ENCODE assay signal across 25 mouse cellular contexts in genomic region chr14:123966531-123966930, GRCm38 (mm10).
DNase-seq lines count a peak whose midpoint lies in the region; ATAC-seq and TF ChIP-seq lines count a peak whose summit lies in the region.
"Had no signal": no experiment of that assay in that cellular context is flagged by ENCODE, and none has a peak within 500 bp of the region (broad histone marks: within the 10 kb centered on the region; RNA-seq: fewer than 3 reads in every experiment).

No protein-coding gene starts in this region.

- no peak overlapping the region for H3K4me3 ChIP-seq in embryonic facial prominence, embryonic 14.5 days (ENCODE audit: low read depth, low read length)
- H3K4me3 ChIP-seq in embryonic facial prominence, embryonic 10.5 days, result no peak overlapping the region
- H3K4me3 ChIP-seq in midbrain, postnatal 0 days (ENCODE audit: low read depth, low read length), result no peak overlapping the region
- H3K4me3 ChIP-seq in midbrain, embryonic 13.5 days (replicated peaks), result no peak overlapping the region
- H3K4me3 ChIP-seq in heart, adult 2 months, result no peak overlapping the region
- H3K4me3 ChIP-seq: heart, embryonic 12.5 days; layer of hippocampus, adult 2 months; limb, embryonic 12.5 days; midbrain, embryonic 10.5 days; neural tube, embryonic 15.5 days had no signal

- no peak for TF ChIP-seq POLR2A in heart, adult 2 months (IDR thresholded peaks at IDR 0.05; ENCODE audit: insufficient read depth, low read depth, low read length)

- H3K9ac ChIP-seq in embryonic facial prominence, embryonic 14.5 days (ENCODE audit: low read depth, low read length), result no peak overlapping the region
- no peak overlapping the region for H3K9ac ChIP-seq in midbrain, postnatal 0 days (replicated peaks; ENCODE audit: low read length, poor library complexity, severe bottlenecking)
- no peak overlapping the region for H3K9ac ChIP-seq in midbrain, embryonic 13.5 days (replicated peaks)
- no peak overlapping the region for H3K9ac ChIP-seq in heart, adult 2 months (ENCODE audit: low read depth, low read length)
- H3K9ac ChIP-seq: heart, embryonic 12.5 days; limb, embryonic 12.5 days; liver, postnatal 0 days; neural tube, embryonic 15.5 days had no signal

- no peak overlapping the region for H3K4me2 ChIP-seq in embryonic facial prominence, embryonic 14.5 days (ENCODE audit: low read depth, low read length)
- no peak overlapping the region for H3K4me2 ChIP-seq in midbrain, postnatal 0 days (ENCODE audit: low read depth, low read length, poor library complexity, severe bottlenecking)
- no peak overlapping the region for H3K4me2 ChIP-seq in midbrain, embryonic 13.5 days (replicated peaks)
- H3K4me2 ChIP-seq: heart, embryonic 12.5 days; limb, embryonic 12.5 days; liver, embryonic 11.5 days; neural tube, embryonic 15.5 days had no signal

- TF ChIP-seq CTCF in midbrain, postnatal 0 days (IDR thresholded peaks at IDR 0.05), result no peak
- no peak for TF ChIP-seq CTCF in heart, adult 2 months (IDR thresholded peaks at IDR 0.05)

- peak; percentile 13 for DNase-seq in embryonic facial prominence, embryonic 14.5 days (ENCODE audit: low spot score)
- no peak for DNase-seq in embryonic facial prominence, embryonic 10.5 days (ENCODE audit: low spot score)
- DNase-seq in midbrain, postnatal 0 days (ENCODE audit: low spot score), result peak; percentile 30
- DNase-seq in cerebellum, adult 8-10 months, result peak; percentile 39
- peak; percentile 47 to 60 for DNase-seq in cerebellum, postnatal 36 days
- DNase-seq in gastrocnemius, adult 8-10 months (ENCODE audit: low spot score in 2 of 2), result no peak
- DNase-seq in heart, adult 2 months, result no peak
- DNase-seq: adrenal gland, postnatal 25 days; gastrocnemius, postnatal 10 days; heart, adult 11 months; heart, postnatal 10 days; kidney, adult 8-10 months; kidney, postnatal 10 days; liver, postnatal 0 days had no signal

- TF ChIP-seq EP300 in heart, adult 2 months (IDR thresholded peaks at IDR 0.05; ENCODE audit: insufficient read depth, low read depth, low read length), result no peak

- no peak overlapping the region for H3K27ac ChIP-seq in embryonic facial prominence, embryonic 14.5 days (replicated peaks; ENCODE audit: low read depth, low read length)
- no peak overlapping the region for H3K27ac ChIP-seq in embryonic facial prominence, embryonic 10.5 days (replicated peaks)
- no peak overlapping the region for H3K27ac ChIP-seq in midbrain, postnatal 0 days (ENCODE audit: low read depth, low read length)
- H3K27ac ChIP-seq in midbrain, embryonic 13.5 days, result no peak overlapping the region
- H3K27ac ChIP-seq in heart, adult 2 months, result no peak overlapping the region
- H3K27ac ChIP-seq: layer of hippocampus, adult 2 months; limb, embryonic 12.5 days; macrophage; midbrain, embryonic 10.5 days; neural tube, embryonic 15.5 days had no signal

- intact Hi-C loops in heart, adult 2 months (cut with DNase I), result no loop called here

- ATAC-seq in embryonic facial prominence, embryonic 14.5 days (ENCODE audit: low read depth), result peak; percentile 44; the same call in 1 of the 2 replicates
- no peak for ATAC-seq in midbrain, postnatal 0 days (ENCODE audit: low FRiP score)
- no peak for ATAC-seq in midbrain, embryonic 13.5 days
- ATAC-seq: CD4-positive, CD25-positive, alpha-beta regulatory T cell, adult 4 months; inflammation-experienced regulatory T-cells, adult 6 months; liver, postnatal 0 days; lung, postnatal 0 days had no signal

- H3K9me3 ChIP-seq in embryonic facial prominence, embryonic 14.5 days (ENCODE audit: control insufficient read depth, low read length), result no peaks in the 10 kb centered on the region
- no peaks in the 10 kb centered on the region for H3K9me3 ChIP-seq in embryonic facial prominence, embryonic 10.5 days
- no peaks in the 10 kb centered on the region for H3K9me3 ChIP-seq in midbrain, postnatal 0 days (ENCODE audit: low read length)
- H3K9me3 ChIP-seq in midbrain, embryonic 13.5 days, result no peaks in the 10 kb centered on the region
- H3K9me3 ChIP-seq: heart, embryonic 12.5 days; limb, embryonic 12.5 days; midbrain, embryonic 10.5 days; neural tube, embryonic 15.5 days had no signal

- H3K79me2 ChIP-seq in heart, adult 2 months (replicated peaks; ENCODE audit: control insufficient read depth, insufficient read depth, low read length), result no peaks in the 10 kb centered on the region

- H3K4me1 ChIP-seq in embryonic facial prominence, embryonic 14.5 days (ENCODE audit: control insufficient read depth, insufficient read depth, low read length), result no peaks in the 10 kb centered on the region
- no peaks in the 10 kb centered on the region for H3K4me1 ChIP-seq in embryonic facial prominence, embryonic 10.5 days
- no peaks in the 10 kb centered on the region for H3K4me1 ChIP-seq in midbrain, postnatal 0 days (ENCODE audit: insufficient read depth, low read length)
- H3K4me1 ChIP-seq in midbrain, embryonic 13.5 days (replicated peaks), result no peaks in the 10 kb centered on the region
- no peaks in the 10 kb centered on the region for H3K4me1 ChIP-seq in heart, adult 2 months (ENCODE audit: control insufficient read depth, insufficient read depth, low read length)
- H3K4me1 ChIP-seq: heart, embryonic 12.5 days; limb, embryonic 12.5 days; midbrain, embryonic 10.5 days; neural tube, embryonic 15.5 days had no signal

- WGBS in embryonic facial prominence, embryonic 14.5 days, result 50% methylated on average over 2 of the region's 2 CpGs
- 72% methylated on average over 2 of the region's 2 CpGs for WGBS in embryonic facial prominence, embryonic 10.5 days
- 55% methylated on average over 2 of the region's 2 CpGs for WGBS in midbrain, postnatal 0 days
- 73% methylated on average over 2 of the region's 2 CpGs for WGBS in midbrain, embryonic 13.5 days
- 66% methylated on average over 2 of the region's 2 CpGs for WGBS in heart, adult 2 months

- no peaks in the 10 kb centered on the region for H3K27me3 ChIP-seq in embryonic facial prominence, embryonic 14.5 days (replicated peaks; ENCODE audit: control insufficient read depth, insufficient read depth, low read length)
- no peaks in the 10 kb centered on the region for H3K27me3 ChIP-seq in embryonic facial prominence, embryonic 10.5 days (replicated peaks; ENCODE audit: low read depth, poor library complexity, severe bottlenecking)
- H3K27me3 ChIP-seq in midbrain, postnatal 0 days (ENCODE audit: insufficient read depth, low read length), result no peaks in the 10 kb centered on the region
- H3K27me3 ChIP-seq in midbrain, embryonic 13.5 days, result no peaks in the 10 kb centered on the region
- H3K27me3 ChIP-seq in heart, adult 2 months (ENCODE audit: control insufficient read depth, insufficient read depth, low read length), result no peaks in the 10 kb centered on the region
- H3K27me3 ChIP-seq: heart, embryonic 12.5 days; limb, embryonic 12.5 days; neural tube, embryonic 15.5 days had no signal

- H3K36me3 ChIP-seq in embryonic facial prominence, embryonic 14.5 days (ENCODE audit: control insufficient read depth, insufficient read depth, low read length), result no peaks in the 10 kb centered on the region
- no peaks in the 10 kb centered on the region for H3K36me3 ChIP-seq in embryonic facial prominence, embryonic 10.5 days (replicated peaks)
- H3K36me3 ChIP-seq in midbrain, postnatal 0 days (ENCODE audit: insufficient read depth, low read length), result no peaks in the 10 kb centered on the region
- no peaks in the 10 kb centered on the region for H3K36me3 ChIP-seq in midbrain, embryonic 13.5 days
- H3K36me3 ChIP-seq in heart, adult 2 months (ENCODE audit: control insufficient read depth, insufficient read depth, low read length), result no peaks in the 10 kb centered on the region
- H3K36me3 ChIP-seq: heart, embryonic 12.5 days; limb, embryonic 12.5 days; midbrain, embryonic 10.5 days; neural tube, embryonic 15.5 days had no signal

Comparison
In these comparisons a context has a peak if more than half of its experiments do, and no peak if none do; other contexts are left out.
1. DNase-seq: peak in embryonic facial prominence, embryonic 14.5 days (single experiment), midbrain, postnatal 0 days (single experiment), cerebellum, adult 8-10 months (single experiment) and cerebellum, postnatal 36 days (2 of 2); none in embryonic facial prominence, embryonic 10.5 days (single experiment), gastrocnemius, adult 8-10 months (0 of 2) and heart, adult 2 months (0 of 2).